Mouse (Mus musculus): ENCODE measurements around the gene Uqcr11. TPM values are rescaled to one million over a fixed set of nuclear protein-coding genes. Genes with fewer than 3 reads are reported as not detected.

Uqcr11 gene
- polyA plus RNA-seq, 1 experiment from 2014 or later: 436 TPM

DNA sequence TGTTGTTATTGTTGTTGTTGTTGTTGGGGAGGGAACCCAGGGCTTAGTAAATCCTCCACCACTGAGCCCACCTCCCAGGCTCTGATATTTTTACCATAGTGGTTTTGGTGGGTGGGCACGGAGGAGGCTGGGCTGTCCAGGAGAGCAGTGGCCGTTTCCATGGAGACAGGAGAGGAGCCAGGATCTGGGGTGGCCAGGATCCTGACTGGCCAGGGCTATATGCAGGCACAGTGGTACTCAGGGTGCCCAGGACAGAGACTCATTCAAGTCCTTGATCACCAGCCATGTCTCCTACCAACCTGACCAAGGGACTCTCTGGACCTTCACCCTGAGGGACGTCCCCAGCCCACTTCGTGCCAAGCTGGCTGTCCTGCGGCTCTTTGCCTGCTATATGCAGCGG lies 42.9 kb downstream of the Uqcr11 start:
- Histone ChIP-seq H3K4me3 (no peak overlapping the region), H3K4me1 (no peaks in the 10 kb centered on the region), H3K9me3 (0 out of 2 replicates have a peak, but pooled peaks cover 8% of the 10 kb centered on the region), H3K27me3 (replicated peaks) (peaks cover 42% of the 10 kb centered on the region), H3K36me3 (no peaks in the 10 kb centered on the region), H3K27ac (no peak overlapping the region), H3K4me2 (replicated peaks) (no peak overlapping the region), H3K9ac (no peak overlapping the region)
- ATAC-seq (ENCODE audit: low FRiP score, low read depth): no peak
- WGBS: 41% methylated on average over 6 of the region's 6 CpGs

DNA sequence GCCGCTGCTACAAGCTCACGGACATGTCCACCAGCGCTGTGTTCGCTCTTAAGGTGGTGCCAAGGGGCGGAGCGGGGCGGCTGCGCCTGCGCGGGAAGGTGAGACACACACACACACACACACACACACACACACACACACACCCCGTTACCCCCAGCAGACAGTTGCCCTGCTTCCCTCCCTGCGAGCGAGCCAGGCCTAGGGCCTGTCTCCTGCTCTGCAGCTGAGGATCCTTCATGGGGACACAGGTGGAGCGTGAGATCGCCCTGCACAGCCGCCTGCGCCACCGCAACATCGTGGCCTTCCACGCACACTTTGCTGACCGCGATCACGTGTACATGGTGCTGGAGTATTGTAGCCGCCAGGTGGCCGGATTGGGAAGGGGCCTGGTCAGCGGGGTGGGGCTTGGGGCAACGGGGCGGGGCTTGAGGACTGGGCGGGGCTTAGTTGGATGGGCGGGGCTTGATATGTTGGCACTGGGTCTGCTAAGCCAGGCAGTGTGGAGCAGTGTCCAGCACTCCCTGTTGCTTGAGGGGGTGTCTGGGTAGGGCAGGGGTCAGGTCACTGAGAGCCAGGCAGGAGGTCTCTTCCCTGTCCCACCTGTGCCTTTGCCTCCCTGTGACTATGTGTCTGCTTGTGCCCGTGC lies 48.5 kb downstream of the Uqcr11 start:
- Histone ChIP-seq H3K4me3 (peak overlapping the region; percentile 9; the same call in 1 of the 2 replicates), H3K27me3 (replicated peaks) (peaks cover 85% of the 10 kb centered on the region), H3K27ac (no peak overlapping the region), H3K9me3 (0 out of 2 replicates have a peak, but pooled peaks cover 8% of the 10 kb centered on the region), H3K36me3 (no peaks in the 10 kb centered on the region), H3K4me2 (replicated peaks) (peak overlapping the region; percentile 46), H3K9ac (0 out of 2 replicates have a peak overlapping the region, but pooled peaks have one; percentile 2), H3K4me1 (peaks cover 13% of the 10 kb centered on the region)
- ATAC-seq (ENCODE audit: low FRiP score, low read depth): no peak
- 7% methylated on average over 31 of the region's 31 CpGs for WGBS

DNA sequence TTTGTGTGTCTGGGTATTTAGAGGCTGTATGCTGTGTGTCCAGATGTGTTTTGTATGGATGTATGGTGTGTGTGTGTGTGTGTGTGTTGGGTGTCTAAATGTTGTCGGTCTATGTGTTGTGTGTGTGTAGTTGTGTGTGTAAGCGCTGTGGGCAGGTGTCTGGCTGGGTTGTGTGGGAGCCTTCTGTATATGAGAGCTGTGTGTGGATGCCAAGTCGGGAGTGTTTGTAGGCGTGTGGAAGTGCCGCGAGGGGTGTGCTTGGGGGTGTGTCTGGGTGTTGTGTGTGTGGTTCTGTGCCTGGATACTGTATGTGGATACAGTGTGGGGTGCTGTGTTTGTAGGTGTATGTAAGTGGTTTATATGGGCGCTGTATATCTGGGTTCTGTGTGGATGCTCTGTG lies 49.3 kb downstream of the Uqcr11 start:
- Histone ChIP-seq H3K4me2 (replicated peaks) (no peak overlapping the region), H3K9me3 (0 out of 2 replicates have a peak, but pooled peaks cover 2% of the 10 kb centered on the region), H3K4me1 (peaks cover 13% of the 10 kb centered on the region), H3K27ac (no peak overlapping the region), H3K4me3 (no peak overlapping the region), H3K9ac (no peak overlapping the region), H3K36me3 (no peaks in the 10 kb centered on the region), H3K27me3 (replicated peaks) (peaks cover 88% of the 10 kb centered on the region)
- 36% methylated on average over 7 of the region's 7 CpGs for WGBS
- ATAC-seq (ENCODE audit: low FRiP score, low read depth): no peak

DNA sequence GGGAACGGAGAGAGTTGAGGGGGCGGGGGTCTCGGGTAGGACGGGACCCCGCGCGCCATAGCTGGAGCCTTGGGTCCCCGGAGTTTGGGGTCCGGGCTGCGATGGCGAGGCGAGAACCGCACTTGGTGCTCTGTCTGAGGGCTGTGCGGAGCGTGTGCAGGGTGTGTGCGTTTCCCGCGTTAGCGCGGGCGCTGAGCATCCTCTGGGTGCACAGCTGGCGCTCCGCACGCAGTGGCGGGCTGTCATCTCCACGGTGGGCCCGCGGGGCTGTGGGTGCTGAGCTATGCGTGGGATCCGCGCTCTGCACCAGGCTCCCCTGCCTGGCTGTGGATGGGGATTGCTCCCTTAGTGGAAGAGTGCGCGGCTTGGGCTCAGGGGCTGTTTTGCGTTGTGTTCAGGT lies 49.9 kb downstream of the Uqcr11 start:
- ATAC-seq (ENCODE audit: low FRiP score, low read depth): no peak
- Histone ChIP-seq H3K9me3 (no peaks in the 10 kb centered on the region), H3K27me3 (replicated peaks) (peaks cover 94% of the 10 kb centered on the region), H3K36me3 (no peaks in the 10 kb centered on the region), H3K27ac (no peak overlapping the region), H3K9ac (0 out of 2 replicates have a peak overlapping the region, but pooled peaks have one; percentile 13), H3K4me1 (peaks cover 13% of the 10 kb centered on the region), H3K4me2 (replicated peaks) (peak overlapping the region; percentile 51), H3K4me3 (peak overlapping the region; percentile 21)
- WGBS: 3% methylated on average over 34 of the region's 34 CpGs

DNA sequence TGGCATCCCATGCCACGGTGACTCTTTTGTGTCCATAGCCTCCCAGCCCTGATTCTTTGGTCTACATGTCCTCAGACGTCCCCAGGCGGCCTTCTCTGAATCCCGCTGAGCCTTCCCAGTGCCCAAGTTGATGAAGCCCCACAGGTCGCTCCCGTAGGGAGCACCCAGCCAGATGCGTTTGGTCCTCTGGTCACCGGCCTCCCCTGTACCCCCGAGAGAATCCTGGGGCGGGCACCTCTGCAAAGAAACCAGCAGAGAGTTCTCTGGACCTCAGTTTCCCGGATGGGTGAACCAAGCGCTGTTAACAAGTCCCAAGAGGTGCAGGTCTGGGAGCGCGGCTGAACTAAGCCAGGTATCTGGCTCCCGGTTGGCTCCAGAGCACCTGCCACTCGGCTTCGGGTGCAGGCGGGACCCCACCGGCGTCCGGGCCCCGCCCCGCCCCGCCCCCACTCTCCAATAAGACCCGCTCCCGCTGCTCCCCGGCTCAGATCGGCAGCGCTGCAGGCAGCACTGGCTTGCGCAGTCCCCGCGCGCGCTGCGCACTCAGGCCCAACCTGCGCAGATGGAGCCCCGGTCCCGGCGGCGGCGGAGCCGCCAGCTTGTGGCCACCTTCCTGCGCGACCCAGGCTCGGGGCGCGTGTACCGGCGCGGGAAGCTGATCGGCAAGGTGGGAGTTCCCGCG lies 50.5 kb downstream of the Uqcr11 start, which contains the start of gene Plk5:
Plk5 (plus strand) TSS at position 459 of the 682 bp plus-strand sequence.
- WGBS: under 1% methylated on average over 52 of the region's 53 CpGs
- Histone ChIP-seq H3K4me2 (replicated peaks) (peak within 1 kb of the TSS; percentile 51), H3K4me1 (peaks cover 13% of the 10 kb centered on the region), H3K27me3 (replicated peaks) (peaks cover 96% of the 10 kb centered on the region), H3K9ac (0 out of 2 replicates have a peak within 1 kb of the TSS, but pooled peaks have one; percentile 13), H3K36me3 (no peaks in the 10 kb centered on the region), H3K27ac (no peak within 1 kb of the TSS), H3K9me3 (no peaks in the 10 kb centered on the region), H3K4me3 (peak within 1 kb of the TSS; percentile 21)
- ATAC-seq (ENCODE audit: low FRiP score, low read depth): no peak

DNA sequence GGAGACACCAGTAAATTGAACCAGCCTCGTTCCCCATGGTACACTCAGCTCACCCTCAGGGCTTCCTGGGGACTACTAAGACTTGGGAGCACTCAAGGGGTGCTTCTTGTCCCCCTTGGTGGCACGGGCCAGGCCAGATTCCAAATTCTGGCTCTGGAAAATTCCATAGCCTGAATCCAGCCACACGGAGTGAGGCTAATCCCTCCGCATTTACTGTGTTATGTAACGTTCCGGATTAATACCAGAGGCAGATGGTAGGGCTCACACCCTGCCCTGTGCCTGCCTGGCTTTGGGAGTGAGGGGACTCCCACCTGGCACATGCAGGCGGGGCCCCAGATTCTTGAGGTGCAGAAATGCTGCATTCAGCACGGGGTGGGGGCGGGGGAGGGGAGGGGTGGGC lies 51.2 kb downstream of the Uqcr11 start:
- peaks cover 13% of the 10 kb centered on the region for H3K4me1 ChIP-seq
- H3K4me3 ChIP-seq: no peak overlapping the region
- no peaks in the 10 kb centered on the region for H3K36me3 ChIP-seq
- no peak for ATAC-seq (ENCODE audit: low FRiP score, low read depth)
- WGBS: 9% methylated on average over 9 of the region's 9 CpGs
- no peaks in the 10 kb centered on the region for H3K9me3 ChIP-seq
- no peak overlapping the region for H3K27ac ChIP-seq
- peaks cover 96% of the 10 kb centered on the region for H3K27me3 ChIP-seq (replicated peaks)
- no peak overlapping the region for H3K9ac ChIP-seq
- no peak overlapping the region for H3K4me2 ChIP-seq (replicated peaks)

Small RNA genes within 50 kb of the gene (microRNA-seq; reads per million reads assigned to microRNA genes)
- not detected for gene Gm22721

Other genes with a start within 250 kb of the Uqcr11 start
- 262 and 273 TPM in 2 replicates for gene Cirbp, start 240.8 kb downstream of the Uqcr11 start, polyA plus RNA-seq (2016; fragmentation: Nextera tagmentation; extraction: Ambion mirVana)
- gene 1600002K03Rik, start 233.9 kb downstream of the Uqcr11 start, polyA plus RNA-seq (2016; fragmentation: Nextera tagmentation; extraction: Ambion mirVana): 14.9 and 15.7 TPM in 2 replicates
- 47.9 and 48.0 TPM in 2 replicates for gene Efna2, start 227.3 kb downstream of the Uqcr11 start, polyA plus RNA-seq (2016; fragmentation: Nextera tagmentation; extraction: Ambion mirVana)
- 52.1 and 54.6 TPM in 2 replicates for gene Mum1, start 180.4 kb downstream of the Uqcr11 start, polyA plus RNA-seq (2016; fragmentation: Nextera tagmentation; extraction: Ambion mirVana)
- 214 and 227 TPM in 2 replicates for gene Ndufs7, start 157.7 kb downstream of the Uqcr11 start, polyA plus RNA-seq (2016; fragmentation: Nextera tagmentation; extraction: Ambion mirVana)
- 37.9 and 38.6 TPM in 2 replicates for gene Gamt, start 145.8 kb downstream of the Uqcr11 start, polyA plus RNA-seq (2016; fragmentation: Nextera tagmentation; extraction: Ambion mirVana)
- 66.6 TPM in 2 replicates for gene Dazap1, start 145.3 kb downstream of the Uqcr11 start, polyA plus RNA-seq (2016; fragmentation: Nextera tagmentation; extraction: Ambion mirVana)
- 643 and 654 TPM in 2 replicates for gene Rps15, start 114.4 kb downstream of the Uqcr11 start, polyA plus RNA-seq (2016; fragmentation: Nextera tagmentation; extraction: Ambion mirVana)
- 160 and 175 TPM in 2 replicates for gene Apc2, start 110.9 kb downstream of the Uqcr11 start, polyA plus RNA-seq (2016; fragmentation: Nextera tagmentation; extraction: Ambion mirVana)
- 37.7 and 41.1 TPM in 2 replicates for gene 2310011J03Rik, start 86.3 kb downstream of the Uqcr11 start, polyA plus RNA-seq (2016; fragmentation: Nextera tagmentation; extraction: Ambion mirVana)
- 2.2 and 2.3 TPM in 2 replicates for gene Pcsk4, start 77.3 kb downstream of the Uqcr11 start, polyA plus RNA-seq (2016; fragmentation: Nextera tagmentation; extraction: Ambion mirVana)
- gene Reep6, start 76.9 kb downstream of the Uqcr11 start, polyA plus RNA-seq (2016; fragmentation: Nextera tagmentation; extraction: Ambion mirVana): 3.4 and 3.6 TPM in 2 replicates
- 0.50 and 1.1 TPM in 2 replicates for gene Adamtsl5, start 58.4 kb downstream of the Uqcr11 start, polyA plus RNA-seq (2016; fragmentation: Nextera tagmentation; extraction: Ambion mirVana)
- gene Plk5, start 50.4 kb downstream of the Uqcr11 start, polyA plus RNA-seq (2016; fragmentation: Nextera tagmentation; extraction: Ambion mirVana): 0.29 and 0.49 TPM in 2 replicates
- 23.6 and 26.5 TPM in 2 replicates for gene Mex3d, start 19.2 kb downstream of the Uqcr11 start, polyA plus RNA-seq (2016; fragmentation: Nextera tagmentation; extraction: Ambion mirVana)
- 304 and 314 TPM in 2 replicates for gene Mbd3, start 7.3 kb downstream of the Uqcr11 start, polyA plus RNA-seq (2016; fragmentation: Nextera tagmentation; extraction: Ambion mirVana)
- 156 and 166 TPM in 2 replicates for gene Tcf3, start 26.8 kb upstream of the Uqcr11 start, polyA plus RNA-seq (2016; fragmentation: Nextera tagmentation; extraction: Ambion mirVana)
- gene Onecut3, start 88.0 kb upstream of the Uqcr11 start, polyA plus RNA-seq (2016; fragmentation: Nextera tagmentation; extraction: Ambion mirVana): 1.0 and 1.2 TPM in 2 replicates
- 1.0 TPM in 2 replicates for gene Atp8b3, start 132.3 kb upstream of the Uqcr11 start, polyA plus RNA-seq (2016; fragmentation: Nextera tagmentation; extraction: Ambion mirVana)
- gene Rexo1, start 154.7 kb upstream of the Uqcr11 start, polyA plus RNA-seq (2016; fragmentation: Nextera tagmentation; extraction: Ambion mirVana): 35.6 and 35.9 TPM in 2 replicates
- 7.3 and 7.5 TPM in 2 replicates for gene Klf16, start 170.5 kb upstream of the Uqcr11 start, polyA plus RNA-seq (2016; fragmentation: Nextera tagmentation; extraction: Ambion mirVana)
- gene Abhd17a, start 183.5 kb upstream of the Uqcr11 start, polyA plus RNA-seq (2016; fragmentation: Nextera tagmentation; extraction: Ambion mirVana): 126 and 127 TPM in 2 replicates
- 60.8 and 63.9 TPM in 2 replicates for gene Scamp4, start 196.0 kb upstream of the Uqcr11 start, polyA plus RNA-seq (2016; fragmentation: Nextera tagmentation; extraction: Ambion mirVana)
- 5.4 and 6.7 TPM in 2 replicates for gene Adat3, start 196.1 kb upstream of the Uqcr11 start, polyA plus RNA-seq (2016; fragmentation: Nextera tagmentation; extraction: Ambion mirVana)
- gene Gm49322, start 199.2 kb upstream of the Uqcr11 start, polyA plus RNA-seq (2016; fragmentation: Nextera tagmentation; extraction: Ambion mirVana): 3.6 and 6.0 TPM in 2 replicates
- 173 and 192 TPM in 2 replicates for gene Csnk1g2, start 216.0 kb upstream of the Uqcr11 start, polyA plus RNA-seq (2016; fragmentation: Nextera tagmentation; extraction: Ambion mirVana)